Mouse (Mus musculus): ENCODE data around the gene Lce1a1. TPM values are rescaled to one million over a fixed set of nuclear protein-coding genes. Genes with fewer than 3 reads are reported as not detected.

Lce1a1 gene
- total RNA-seq, 2 experiments from 2014 or later, result not detected

- intact Hi-C loops (cut with DNase I), result loop anchor here (10.0 kb wide), 1 partner anchor 215 kb away; no protein-coding TSS in a partner anchor
- H3K27ac ChIP-seq, result no peak overlapping the region
Measured at GRCm38 (mm10) chr3:92609804-92610203, 38.3 kb downstream of the Lce1a1 start.

DNA sequence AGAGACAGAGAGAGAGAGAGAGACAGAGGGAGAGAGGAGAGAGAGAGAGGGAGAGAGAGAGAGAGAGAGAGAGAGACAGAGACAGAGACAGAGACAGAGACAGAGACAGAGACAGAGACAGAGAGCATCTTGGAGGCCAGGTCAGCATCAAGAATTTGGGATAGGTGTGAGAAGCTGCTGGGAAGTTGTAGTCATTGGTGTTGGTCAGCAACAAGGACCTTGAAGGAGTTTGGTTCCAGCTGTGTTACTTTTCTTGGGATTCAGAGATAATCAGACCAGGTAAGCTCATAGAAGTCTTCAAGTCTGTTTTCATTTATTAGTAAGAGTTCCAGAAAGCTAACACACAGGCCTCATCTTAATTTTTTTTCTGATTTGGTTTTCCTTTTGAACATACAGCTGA lies 40.7 kb downstream of the Lce1a1 start, which contains the start of gene 2210017I01Rik:
2210017I01Rik (minus strand) TSS at position 101 of the 400 bp plus-strand sequence.
- H3K27ac ChIP-seq, result no peak within 1 kb of the TSS
- H3K4me3 ChIP-seq, result no peak within 1 kb of the TSS
- intact Hi-C loops (cut with DNase I), result loop anchor here (10.0 kb wide), 1 partner anchor 213 kb away; no protein-coding TSS in a partner anchor
- no peak for TF ChIP-seq CTCF (IDR thresholded peaks at IDR 0.05)
- DNase-seq (ENCODE audit: extremely low spot score in 1 of 2, low spot score in 2 of 2), result no peak

More at GRCm38 (mm10) chr3:92609804-92610203, 38.3 kb downstream of the Lce1a1 start:
- no peak overlapping the region for H3K4me3 ChIP-seq
- no peak for TF ChIP-seq CTCF (IDR thresholded peaks at IDR 0.05)
- DNase-seq (ENCODE audit: extremely low spot score in 1 of 2, low spot score in 2 of 2), result no peak

GRCm38 (mm10) chr3:92602169-92602568 lies 45.9 kb downstream of the Lce1a1 start:
- Histone ChIP-seq H3K27ac (no peak overlapping the region), H3K4me3 (no peak overlapping the region)
- no peak for DNase-seq (ENCODE audit: extremely low spot score in 1 of 2, low spot score in 2 of 2)
- peak; percentile 53 for TF ChIP-seq CTCF (IDR thresholded peaks at IDR 0.05)
- intact Hi-C loops (cut with DNase I), result loop anchor here (10.0 kb wide), 1 partner anchor 207 kb away; no protein-coding TSS in a partner anchor

DNA sequence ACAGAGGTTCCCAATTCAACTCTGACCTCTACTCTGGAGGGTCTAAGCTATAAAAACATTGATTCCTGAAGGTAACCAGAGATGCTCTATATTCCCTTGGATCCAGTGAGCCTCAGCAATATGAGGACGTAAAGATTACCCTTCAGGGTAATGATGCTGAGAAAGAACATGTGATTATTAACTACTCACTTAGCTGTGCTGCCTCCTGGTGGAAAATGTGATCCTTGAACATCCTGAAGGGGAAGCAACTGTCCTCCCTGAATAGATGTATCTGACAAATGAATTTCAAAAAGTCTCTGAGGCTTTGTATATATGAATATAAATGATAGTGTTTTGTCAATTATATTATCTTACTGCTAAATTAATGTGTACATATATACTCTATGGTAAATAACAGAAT lies 47.7 kb downstream of the Lce1a1 start:
- no peak overlapping the region for H3K4me3 ChIP-seq
- intact Hi-C loops (cut with DNase I), result loop anchor here (10.0 kb wide), 1 partner anchor 206 kb away; no protein-coding TSS in a partner anchor
- DNase-seq (ENCODE audit: extremely low spot score in 1 of 2, low spot score in 2 of 2), result no peak
- no peak overlapping the region for H3K27ac ChIP-seq
- no peak; the same call in 1 of the 2 replicates for TF ChIP-seq CTCF (IDR thresholded peaks at IDR 0.05)

GRCm38 (mm10) chr3:92599973-92600372 lies 48.1 kb downstream of the Lce1a1 start:
- TF ChIP-seq CTCF (IDR thresholded peaks at IDR 0.05), result no peak
- no peak overlapping the region for H3K27ac ChIP-seq
- no peak for DNase-seq (ENCODE audit: extremely low spot score in 1 of 2, low spot score in 2 of 2)
- intact Hi-C loops (cut with DNase I), result loop anchor here (1.0 to 10.0 kb wide), 2 partner anchors 205 to 449 kb away; no protein-coding TSS in a partner anchor
- no peak overlapping the region for H3K4me3 ChIP-seq

- DNase-seq (ENCODE audit: extremely low spot score in 1 of 2, low spot score in 2 of 2), result no peak
- intact Hi-C loops (cut with DNase I), result no loop called here
- TF ChIP-seq CTCF (IDR thresholded peaks at IDR 0.05), result no peak
- Histone ChIP-seq H3K4me3 (no peak overlapping the region), H3K27ac (no peak overlapping the region)
Measured at GRCm38 (mm10) chr3:92598429-92598828, 49.7 kb downstream of the Lce1a1 start.

Other genes with a start within 250 kb of the Lce1a1 start
- not detected for gene Sprr2i, start 240.3 kb downstream of the Lce1a1 start, total RNA-seq (2021)
- not detected for gene Sprr2j-ps, start 230.2 kb downstream of the Lce1a1 start, total RNA-seq (2021)
- gene Gm9774, start 218.9 kb downstream of the Lce1a1 start, total RNA-seq (2021), result 1 to 10 TPM in 1 of 2 experiments, under 1 TPM in 1; 0.98 to 3.2 TPM
- not detected for gene Sprr2k, start 215.7 kb downstream of the Lce1a1 start, total RNA-seq (2021)
- gene Sprr1b, start 209.5 kb downstream of the Lce1a1 start, total RNA-seq (2021), result not detected
- gene Sprr3, start 189.6 kb downstream of the Lce1a1 start, total RNA-seq (2021), result not detected
- not detected for gene Sprr1a, start 162.4 kb downstream of the Lce1a1 start, total RNA-seq (2021)
- not detected for gene Sprr4, start 147.8 kb downstream of the Lce1a1 start, total RNA-seq (2021)
- gene 2310046K23Rik, start 113.8 kb downstream of the Lce1a1 start, total RNA-seq (2021), result not detected
- not detected for gene Ivl, start 74.6 kb downstream of the Lce1a1 start, total RNA-seq (2021)
- gene Smcp, start 59.3 kb downstream of the Lce1a1 start, total RNA-seq (2021), result not detected
- not detected for gene 2210017I01Rik, start 40.8 kb downstream of the Lce1a1 start, total RNA-seq (2021)
- not detected for gene Lce6a, start 26.6 kb downstream of the Lce1a1 start, total RNA-seq (2021)
- gene Lce1b, start 8.6 kb upstream of the Lce1a1 start, total RNA-seq (2021), result not detected
- gene Lce1a2, start 22.0 kb upstream of the Lce1a1 start, total RNA-seq (2021), result not detected
- gene Lce1c, start 30.9 kb upstream of the Lce1a1 start, total RNA-seq (2021), result not detected
- gene Lce1d, start 38.9 kb upstream of the Lce1a1 start, total RNA-seq (2021), result not detected
- not detected for gene Lce1e, start 60.8 kb upstream of the Lce1a1 start, total RNA-seq (2021)
- not detected for gene Lce1f, start 72.0 kb upstream of the Lce1a1 start, total RNA-seq (2021)
- gene Gm38119, start 90.8 kb upstream of the Lce1a1 start, total RNA-seq (2021), result not detected
- gene Lce1g, start 104.0 kb upstream of the Lce1a1 start, total RNA-seq (2021), result not detected
- gene Lce1h, start 116.8 kb upstream of the Lce1a1 start, total RNA-seq (2021), result not detected
- not detected for gene Lce1i, start 130.6 kb upstream of the Lce1a1 start, total RNA-seq (2021)
- gene Lce1j, start 142.2 kb upstream of the Lce1a1 start, total RNA-seq (2021), result not detected
- gene Lce1k, start 159.6 kb upstream of the Lce1a1 start, total RNA-seq (2021), result not detected
- not detected for gene Kprp, start 178.9 kb upstream of the Lce1a1 start, total RNA-seq (2021)
- not detected for gene Lce1l, start 203.0 kb upstream of the Lce1a1 start, total RNA-seq (2021)
- not detected for gene 2310050C09Rik, start 221.9 kb upstream of the Lce1a1 start, total RNA-seq (2021)